Mouse (Mus musculus): ENCODE results near the gene Trim10.
"Not testable (repeated sequence)": the region's sequence is repeated elsewhere in the genome, so short reads cannot be mapped to it uniquely, and the experiment has no call there.

The Trim10 gene

GRCm38 (mm10) chr17:36858181-36858580 lies 11.2 kb upstream of the Trim10 start:
- no peak for DNase-seq (ENCODE audit: low read depth, low spot score)

GRCm38 (mm10) chr17:36861680-36862079 lies 7.7 kb upstream of the Trim10 start:
- no peak for DNase-seq (ENCODE audit: low read depth, low spot score)

- peak; percentile 22 for DNase-seq (ENCODE audit: low read depth, low spot score)
Measured at GRCm38 (mm10) chr17:36866719-36867527, 2.5 kb upstream of the Trim10 start, which contains the start of gene Trim15. Gene Trim15, minus strand, starts transcription at chr17:36867210.

- DNase-seq (ENCODE audit: low read depth, low spot score): no peak
Measured at GRCm38 (mm10) chr17:36868836-36869235, 538 bp upstream of the Trim10 start.

GRCm38 (mm10) chr17:36869955-36870810 lies 809 bp downstream of the Trim10 start:
- no peak for DNase-seq (ENCODE audit: low read depth, low spot score)

- DNase-seq (ENCODE audit: low read depth, low spot score): no peak
Measured at GRCm38 (mm10) chr17:36874636-36875035, 5.3 kb downstream of the Trim10 start.

GRCm38 (mm10) chr17:36883350-36883749 lies 14.0 kb downstream of the Trim10 start:
- DNase-seq (ENCODE audit: low read depth, low spot score): peak; percentile 22

- DNase-seq (ENCODE audit: low read depth, low spot score): no peak
Measured at GRCm38 (mm10) chr17:36885132-36885790, 15.9 kb downstream of the Trim10 start.

- DNase-seq (ENCODE audit: low read depth, low spot score): no peak
Measured at GRCm38 (mm10) chr17:36890073-36890903, 20.9 kb downstream of the Trim10 start, which contains the start of gene Trim40. Gene Trim40, minus strand, starts transcription at chr17:36890123.

- not testable (repeated sequence) for DNase-seq (ENCODE audit: low read depth, low spot score)
Measured at GRCm38 (mm10) chr17:36891496-36891895, 22.1 kb downstream of the Trim10 start.

GRCm38 (mm10) chr17:36892362-36892761 lies 23.0 kb downstream of the Trim10 start:
- DNase-seq (ENCODE audit: low read depth, low spot score): peak; percentile 82

GRCm38 (mm10) chr17:36893387-36893786 lies 24.0 kb downstream of the Trim10 start:
- DNase-seq (ENCODE audit: low read depth, low spot score): no peak

- peak; percentile 58 for DNase-seq (ENCODE audit: low read depth, low spot score)
Measured at GRCm38 (mm10) chr17:36896583-36896982, 27.2 kb downstream of the Trim10 start.

- no peak for DNase-seq (ENCODE audit: low read depth, low spot score)
Measured at GRCm38 (mm10) chr17:36897065-36897464, 27.7 kb downstream of the Trim10 start.

GRCm38 (mm10) chr17:36897552-36898205 lies 28.3 kb downstream of the Trim10 start, which contains the start of gene Trim31:
Gene Trim31, plus strand, starts transcription at chr17:36898118.
- no peak for DNase-seq (ENCODE audit: low read depth, low spot score)

- no peak for DNase-seq (ENCODE audit: low read depth, low spot score)
Measured at GRCm38 (mm10) chr17:36899376-36899775, 30.0 kb downstream of the Trim10 start.

- peak; percentile 74 for DNase-seq (ENCODE audit: low read depth, low spot score)
Measured at GRCm38 (mm10) chr17:36900001-36900400, 30.6 kb downstream of the Trim10 start.

GRCm38 (mm10) chr17:36900691-36901090 lies 31.3 kb downstream of the Trim10 start:
- peak; percentile 20 for DNase-seq (ENCODE audit: low read depth, low spot score)

- DNase-seq (ENCODE audit: low read depth, low spot score): no peak
Measured at GRCm38 (mm10) chr17:36903651-36904050, 34.3 kb downstream of the Trim10 start.

- DNase-seq (ENCODE audit: low read depth, low spot score): no peak
Measured at GRCm38 (mm10) chr17:36908235-36908634, 38.9 kb downstream of the Trim10 start.

Measured in brain, adult 2 months (tissue).